Mouse (Mus musculus): ENCODE measurements around the gene Igll1.
"Not testable (repeated sequence)": the region's sequence is repeated elsewhere in the genome, so short reads cannot be mapped to it uniquely, and the experiment has no call there.

The Igll1 gene

DNA sequence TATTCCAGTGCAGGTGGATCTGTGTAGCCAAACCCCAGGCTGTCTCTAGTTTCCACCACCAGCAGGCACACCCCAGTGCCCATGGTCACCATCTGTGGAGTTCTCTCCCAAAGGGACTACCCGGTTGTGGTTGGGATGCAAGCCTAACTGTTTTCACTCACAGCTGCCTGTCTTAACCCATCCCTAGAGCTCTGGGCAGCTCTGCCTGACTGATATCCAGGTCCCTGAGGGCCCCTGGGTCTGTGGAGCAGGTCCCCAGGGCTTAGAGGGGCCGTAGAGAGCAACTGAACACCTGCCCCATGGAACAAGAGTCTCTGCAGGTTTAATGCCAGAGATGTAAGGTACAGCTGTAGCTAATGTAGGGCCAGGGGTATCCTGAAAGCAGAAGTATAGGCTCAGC, at the start of gene Igll1:
Gene Igll1 (minus strand): TSS at position 8 of the 400 bp plus-strand sequence.
- DNase-seq (ENCODE audit: low spot score): no peak

DNA sequence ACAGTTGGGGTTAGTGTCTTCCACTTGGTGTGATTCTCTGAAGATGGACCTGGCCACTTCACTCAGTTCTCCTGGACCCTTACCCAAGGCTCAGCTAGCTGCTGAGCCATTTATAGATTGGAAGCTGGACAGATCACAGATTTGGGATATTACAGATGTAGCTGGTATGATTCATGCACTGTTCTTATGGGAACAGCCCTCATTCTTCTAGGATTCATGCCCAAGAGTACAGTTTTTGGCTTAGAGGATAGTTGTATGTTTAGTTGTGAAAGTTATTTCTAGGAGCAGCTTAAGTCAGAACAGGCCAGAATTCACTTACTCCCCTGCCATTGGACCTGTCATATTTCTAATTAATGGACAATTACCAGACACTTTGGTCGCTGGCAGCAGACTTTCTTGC, 49.7 kb upstream of the Igll1 start:
- no peak for DNase-seq (ENCODE audit: low spot score)

DNA sequence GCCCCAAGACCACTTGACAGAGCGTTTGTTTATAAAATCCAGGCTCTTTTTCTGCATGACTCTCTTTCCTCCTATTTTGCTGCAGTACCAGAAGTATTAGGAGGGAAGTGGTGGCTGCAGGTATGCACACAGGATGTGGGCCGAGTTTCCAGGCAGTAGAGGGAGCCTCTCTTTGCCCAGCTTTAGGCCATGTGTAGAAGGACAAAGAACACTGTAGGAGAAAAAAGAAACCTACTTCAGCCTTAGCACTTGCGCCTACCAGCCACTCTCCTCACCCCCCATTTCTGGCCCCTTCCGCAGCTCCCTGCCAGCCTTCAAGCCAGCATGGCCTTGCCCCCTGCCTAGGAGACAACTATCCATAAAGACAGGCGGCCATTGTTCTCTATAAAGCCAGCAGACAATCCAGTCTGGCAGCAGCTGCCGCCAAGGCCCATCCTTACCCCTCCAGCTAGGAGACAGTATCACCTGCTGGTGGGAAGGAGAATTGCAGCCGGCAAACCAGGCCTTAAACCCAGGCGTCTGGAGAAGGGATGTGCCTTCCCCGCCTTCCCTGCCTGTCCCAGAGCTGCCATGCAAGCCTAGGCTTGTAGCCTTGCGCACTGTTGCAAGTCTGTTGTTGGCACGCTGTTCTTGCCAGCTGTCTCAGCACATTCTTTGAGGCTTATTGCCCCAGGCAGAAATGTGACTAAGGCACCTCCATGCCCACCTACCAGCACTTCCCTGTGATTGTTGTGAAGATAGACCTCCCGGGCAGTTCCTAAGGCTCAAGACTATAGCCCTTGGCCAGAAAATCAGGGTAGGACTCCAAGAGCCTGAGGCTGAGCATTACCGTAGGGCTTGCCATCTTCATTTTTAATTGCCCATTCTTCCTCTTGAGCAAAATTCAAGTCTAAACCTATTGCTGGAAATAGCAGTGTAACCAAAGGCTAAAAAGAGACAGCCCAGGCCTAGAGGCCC, 48.1 kb upstream of the Igll1 start:
- peak; percentile 91 for DNase-seq (ENCODE audit: low spot score)

- no peak for DNase-seq (ENCODE audit: low spot score)
Observed at GRCm38 (mm10) chr16:16907799-16908198, 44.0 kb upstream of the Igll1 start.

DNA sequence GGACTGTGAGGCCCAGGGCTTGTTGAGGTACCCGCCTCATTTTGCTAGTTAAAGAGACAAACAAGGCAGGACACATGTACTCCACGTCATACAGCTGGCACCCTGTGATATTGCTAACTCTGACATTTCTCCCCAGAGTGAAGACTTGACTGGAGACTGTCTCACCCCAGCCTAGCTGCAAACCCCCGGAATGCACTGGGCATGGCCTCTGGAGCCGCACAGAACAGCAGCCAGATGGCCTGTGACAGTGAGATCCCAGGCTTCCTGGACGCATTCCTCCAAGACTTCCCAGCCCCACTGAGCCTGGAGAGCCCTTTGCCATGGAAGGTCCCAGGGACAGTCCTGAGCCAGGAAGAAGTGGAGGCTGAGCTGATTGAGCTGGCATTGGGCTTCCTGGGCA, 39.4 kb upstream of the Igll1 start:
- no peak for DNase-seq (ENCODE audit: low spot score)

GRCm38 (mm10) chr16:16902329-16902728, 38.5 kb upstream of the Igll1 start:
- DNase-seq (ENCODE audit: low spot score): no peak

- DNase-seq (ENCODE audit: low spot score): peak; percentile 17
Observed at GRCm38 (mm10) chr16:16897056-16897584, 33.3 kb upstream of the Igll1 start.

- peak; percentile 94 for DNase-seq (ENCODE audit: low spot score)
Observed at GRCm38 (mm10) chr16:16896382-16897055, 32.7 kb upstream of the Igll1 start, which contains the start of gene Ppm1f. Ppm1f (plus strand) TSS chr16:16896469.

- no peak for DNase-seq (ENCODE audit: low spot score)
Observed at GRCm38 (mm10) chr16:16896015-16896381, 32.2 kb upstream of the Igll1 start.

GRCm38 (mm10) chr16:16892366-16892765, 28.6 kb upstream of the Igll1 start:
- no peak for DNase-seq (ENCODE audit: low spot score)

DNA sequence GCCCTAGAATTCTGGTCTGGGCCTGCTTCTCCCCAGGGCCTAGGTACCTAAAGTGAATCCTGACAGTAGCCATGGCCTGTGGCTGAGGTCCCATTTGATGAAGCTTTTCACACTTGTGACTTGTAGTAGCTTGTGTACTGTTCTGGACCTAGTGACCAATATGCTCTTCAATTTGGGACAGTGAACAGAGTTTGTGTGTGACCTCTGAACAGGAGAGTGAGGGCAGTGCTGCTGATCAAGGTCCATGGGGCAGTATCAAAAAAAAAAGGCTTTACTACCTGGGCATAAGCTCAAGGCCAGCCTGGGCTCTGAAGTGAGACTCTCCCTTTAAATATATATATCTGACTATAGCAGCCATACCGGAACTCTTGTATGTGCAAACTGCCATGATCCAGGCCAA, 24.6 kb upstream of the Igll1 start:
- DNase-seq (ENCODE audit: low spot score): no peak

- DNase-seq (ENCODE audit: low spot score): no peak
Observed at GRCm38 (mm10) chr16:16879025-16879424, 15.2 kb upstream of the Igll1 start.

GRCm38 (mm10) chr16:16870617-16871331, 7.0 kb upstream of the Igll1 start, which contains the start of the genes Top3b and Vpreb1:
Top3b (plus strand) TSS chr16:16870736.
Vpreb1 (minus strand) TSS chr16:16870843.
- DNase-seq (ENCODE audit: low spot score): peak; percentile 97

- no peak for DNase-seq (ENCODE audit: low spot score)
Observed at GRCm38 (mm10) chr16:16870241-16870616, 6.4 kb upstream of the Igll1 start.

GRCm38 (mm10) chr16:16865696-16866561, 2.1 kb upstream of the Igll1 start:
- no peak for DNase-seq (ENCODE audit: low spot score)

GRCm38 (mm10) chr16:16865217-16865616, 1.4 kb upstream of the Igll1 start:
- DNase-seq (ENCODE audit: low spot score): no peak

DNA sequence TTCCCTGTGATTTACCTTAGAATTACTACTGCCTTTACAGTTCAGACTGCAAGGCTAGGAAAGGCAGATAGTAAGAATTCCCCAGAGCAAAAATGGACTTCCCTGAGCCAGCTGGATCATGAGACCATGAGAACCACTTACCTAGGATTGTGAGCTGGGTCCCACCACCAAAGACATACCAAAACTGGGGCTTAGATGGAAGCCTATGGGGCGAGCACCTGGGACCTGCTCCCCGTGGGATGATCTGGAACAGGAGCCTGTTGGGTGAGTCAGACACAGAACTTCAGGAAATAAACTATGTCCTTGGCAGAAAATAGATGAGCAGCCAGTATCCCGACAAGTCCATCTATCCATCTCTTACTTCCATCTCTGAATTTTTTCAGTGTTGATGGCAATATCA, 1.5 kb downstream of the Igll1 start:
- DNase-seq (ENCODE audit: low spot score): no peak

DNA sequence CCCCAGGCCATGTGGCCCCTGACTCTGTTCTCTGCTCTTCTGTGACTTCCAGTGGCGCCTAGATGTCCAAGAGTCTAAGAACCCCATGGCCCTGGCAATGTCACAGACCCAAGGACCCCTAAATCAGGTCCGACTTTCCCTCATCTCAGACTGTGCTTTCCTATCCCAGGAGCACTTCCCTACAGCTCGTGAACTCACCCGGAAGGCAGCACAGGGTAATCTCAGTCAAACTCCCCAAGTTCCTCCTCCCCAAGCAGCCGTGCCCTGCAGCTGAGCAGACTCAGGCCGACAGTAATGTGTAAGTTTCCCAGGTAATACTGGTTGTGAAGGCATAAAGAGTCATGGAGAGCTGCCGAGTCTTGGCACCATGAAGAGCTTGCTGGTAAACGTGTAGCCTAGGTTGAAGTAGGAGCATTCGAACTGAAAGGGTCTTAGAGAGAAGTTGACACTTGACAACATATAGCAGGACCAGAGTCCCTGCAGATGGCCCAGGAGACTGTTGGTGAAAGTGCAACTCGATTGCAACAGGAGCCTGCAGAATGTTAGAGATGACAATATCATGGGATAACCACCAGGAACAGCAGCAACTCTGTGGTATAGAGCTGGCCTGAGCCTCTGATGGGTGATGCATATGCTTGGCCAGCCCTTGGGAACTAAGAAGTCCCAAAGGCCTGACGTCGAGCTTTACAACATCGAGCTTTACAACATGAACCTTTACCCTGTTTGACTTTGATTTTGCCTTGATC, 6.9 kb downstream of the Igll1 start:
- DNase-seq (ENCODE audit: low spot score): no peak

DNA sequence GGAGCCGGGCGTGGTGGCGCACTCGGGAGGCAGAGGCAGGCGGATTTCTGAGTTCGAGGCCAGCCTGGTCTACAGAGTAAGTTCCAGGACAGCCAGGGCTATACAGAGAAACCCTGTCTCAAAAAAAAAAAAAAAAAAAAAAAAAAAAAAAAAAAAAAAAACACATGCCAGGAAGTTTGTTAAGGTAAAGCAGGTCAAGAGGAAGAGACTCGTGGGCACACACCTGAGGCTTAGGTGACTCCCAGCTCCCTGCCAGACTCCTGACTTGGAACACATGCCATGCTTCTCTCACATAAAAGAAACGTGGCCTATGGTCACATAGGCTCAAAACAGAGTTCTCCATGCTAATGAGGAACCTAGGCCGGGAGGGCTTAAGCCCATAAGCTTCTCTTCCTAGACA, 7.7 kb downstream of the Igll1 start:
- DNase-seq (ENCODE audit: low spot score): not testable (repeated sequence)

- no peak for DNase-seq (ENCODE audit: low spot score)
Observed at GRCm38 (mm10) chr16:16855541-16855940, 8.2 kb downstream of the Igll1 start.

All from embryo, embryonic 10.5 days (tissue).